Mouse (Mus musculus) liver, embryonic 14.5 days (tissue): Measurements from ENCODE around the gene Pknox2.

Experiments
- CTCF ChIP-seq: IDR thresholded peaks from 2 replicates; pipeline ENCODE4 v1.5.1; 2016; ENCODE audit warnings: antibody characterized with exemption, low read depth, control low read depth
- EP300 ChIP-seq: IDR thresholded peaks from 2 replicates; pipeline ENCODE4 v1.6.1; 2016; ENCODE audit warnings: antibody characterized with exemption, low read depth

DNA sequence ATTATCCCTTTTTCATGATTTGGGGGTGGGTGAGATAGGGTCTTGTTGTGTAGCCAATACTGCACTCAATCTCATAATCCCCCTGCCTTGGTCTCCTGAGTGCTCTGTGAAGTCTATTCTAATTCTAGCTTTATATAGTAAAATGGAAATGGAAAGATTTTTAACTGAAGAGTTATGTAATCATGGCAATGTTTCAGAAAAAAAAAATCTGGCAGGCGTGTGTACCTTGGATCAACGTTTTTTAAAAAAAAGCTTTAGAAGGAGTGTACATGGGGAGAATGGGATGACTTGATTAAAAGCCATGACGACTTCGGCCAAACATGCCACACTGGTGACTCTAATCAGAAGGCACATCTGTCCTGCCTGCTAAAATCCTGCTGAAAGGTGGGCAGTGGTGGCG lies 40.2 kb upstream of the Pknox2 start:
- TF ChIP-seq EP300 (no peak), CTCF (no peak)
